Mouse (Mus musculus) heart, postnatal 0 days (tissue): ENCODE measurements around the gene Nav2.

Experiments
- CTCF ChIP-seq: IDR thresholded peaks from 2 replicates; pipeline ENCODE4 v1.5.1; 2016; ENCODE audit warnings: antibody characterized with exemption, control low read depth, low read depth
- EP300 ChIP-seq: IDR thresholded peaks from 2 replicates; pipeline ENCODE4 v1.6.1; 2016; ENCODE audit warnings: antibody characterized with exemption, low read depth

DNA sequence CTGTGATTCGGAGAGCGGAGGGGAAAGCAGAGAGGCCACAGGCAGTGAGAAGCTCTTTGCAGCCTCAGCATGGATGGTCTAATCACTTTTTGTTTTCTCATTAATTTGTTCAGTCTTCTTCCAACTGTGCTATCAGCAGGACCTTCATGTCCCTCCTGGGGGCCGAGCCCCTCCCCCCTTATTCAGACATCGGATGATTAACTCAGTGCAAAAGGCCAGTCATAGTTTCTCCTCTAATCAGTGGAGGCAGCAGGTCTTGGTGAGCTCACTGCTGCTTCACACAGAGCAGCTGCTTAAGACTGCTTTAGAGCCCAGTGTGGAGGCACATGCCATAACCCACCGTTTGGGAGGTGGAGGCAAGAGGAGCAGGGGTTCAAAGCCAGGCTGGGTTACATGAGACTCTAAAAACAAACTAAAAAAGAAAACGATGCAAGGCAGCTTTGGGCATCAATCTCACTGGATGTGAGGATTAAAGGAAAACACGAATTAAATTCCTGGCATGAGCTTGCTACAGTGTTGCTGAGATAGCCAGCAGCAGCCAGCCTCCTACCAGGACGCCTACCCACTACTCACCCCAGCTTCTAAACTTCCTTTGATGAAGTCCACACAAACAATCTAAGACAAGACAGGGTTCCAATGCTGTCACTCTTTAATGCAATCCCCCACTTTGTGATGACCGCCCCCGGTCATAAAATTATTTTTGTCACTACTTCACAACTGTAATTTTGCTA, 120.9 kb downstream of the Nav2 start:
- TF ChIP-seq CTCF: no peak
- TF ChIP-seq EP300: no peak
